Mouse (Mus musculus) MEL (cell line): ENCODE data around the gene Cpt2. TPM values are rescaled to one million over a fixed set of nuclear protein-coding genes. Genes with fewer than 3 reads are reported as not detected.

Experiments used
- DNase-seq: peaks from one replicate; pipeline ENCODE4 v3.0.0; 2011; ENCODE audit warnings: low read depth, low spot score
- H3K27ac ChIP-seq: 2 replicates; pipeline ENCODE4 v1.5.1; 2012; ENCODE audit warnings: low read depth, mild to moderate bottlenecking, control low read depth, low read length, moderate library complexity; ENCODE audit not compliant: control insufficient read depth
- H3K27me3 ChIP-seq, 2 experiments: fragments of 150-350 bp in 1 of 2; sonication (generic) in 1 of 2; 2 replicates each; pipeline ENCODE4 v1.6.1; 2012; ENCODE audit warnings: low read length in 2 of 2, mild to moderate bottlenecking in 2 of 2, improper control_type of control experiment in 1 of 2, moderate library complexity in 1 of 2; ENCODE audit not compliant: insufficient read depth in 2 of 2, control insufficient read depth in 1 of 2
- H3K36me3 ChIP-seq, 2 experiments: 2 replicates each; pipeline ENCODE4 v1.6.1; 2012 to 2014; ENCODE audit warnings: low read length in 2 of 2, improper control_type of control experiment in 1 of 2, inconsistent platforms in 1 of 2, mild to moderate bottlenecking in 1 of 2; ENCODE audit not compliant: insufficient read depth in 2 of 2, control insufficient read depth in 1 of 2
- H3K4me1 ChIP-seq, 2 experiments: fragments of 150-350 bp in 1 of 2; sonication (generic) in 1 of 2; 2 replicates each; pipeline ENCODE4 v1.6.1; 2012; ENCODE audit warnings: low read length in 2 of 2, improper control_type of control experiment in 1 of 2, mild to moderate bottlenecking in 1 of 2; ENCODE audit not compliant: insufficient read depth in 2 of 2, control insufficient read depth in 1 of 2
- H3K4me3 ChIP-seq, 2 experiments: fragments of 150-350 bp in 1 of 2; sonication (generic) in 1 of 2; 2 replicates each; pipeline ENCODE4 v1.5.1; 2012; ENCODE audit warnings: low read depth in 2 of 2, low read length in 2 of 2, mild to moderate bottlenecking in 2 of 2, moderate library complexity in 2 of 2, control low read depth in 1 of 2, improper control_type of control experiment in 1 of 2; ENCODE audit not compliant: control insufficient read depth in 1 of 2, insufficient read depth in 1 of 2
- H3K79me2 ChIP-seq: 2 replicates; pipeline ENCODE4 v1.6.1; 2012; ENCODE audit warnings: mild to moderate bottlenecking, low read length, moderate library complexity; ENCODE audit not compliant: control insufficient read depth, poor library complexity, insufficient read depth
- H3K9ac ChIP-seq: 2 replicates; pipeline ENCODE4 v1.6.1; 2012; ENCODE audit warnings: low read depth, mild to moderate bottlenecking, control low read depth, low read length, moderate library complexity; ENCODE audit not compliant: control insufficient read depth, poor library complexity, severe bottlenecking
- H3K9me3 ChIP-seq: fragments of 150-350 bp; sonication (generic); replicated peaks from 2 replicates; pipeline ENCODE4 v1.6.1; 2012; ENCODE audit warnings: mild to moderate bottlenecking, low read length, improper control_type of control experiment, moderate library complexity; ENCODE audit not compliant: insufficient read depth
- CHD2 ChIP-seq: IDR thresholded peaks from 2 replicates; pipeline ENCODE4 v1.6.1; 2011; ENCODE audit warnings: low read length, improper control_type of control experiment
- CTCF ChIP-seq, 3 experiments: IDR thresholded peaks in 2 of 3; conservative IDR thresholded peaks in 1 of 3; 2 replicates each; pipeline ENCODE4 v1.5.1; 2011 to 2012; ENCODE audit warnings: low read length in 3 of 3, low read depth in 2 of 3, mild to moderate bottlenecking in 2 of 3, improper control_type of control experiment in 1 of 3, inconsistent platforms in 1 of 3, mixed read lengths in 1 of 3, moderate library complexity in 1 of 3; ENCODE audit not compliant: control insufficient read depth in 1 of 3, insufficient read depth in 1 of 3, poor library complexity in 1 of 3, severe bottlenecking in 1 of 3
- E2F4 ChIP-seq: IDR thresholded peaks from 2 replicates; pipeline ENCODE4 v1.6.1; 2011; ENCODE audit warnings: low read depth, low read length, improper control_type of control experiment, borderline replicate concordance
- EP300 ChIP-seq, 2 experiments: IDR thresholded peaks; 2 replicates each; pipeline ENCODE4 v1.6.1; 2011; ENCODE audit warnings: improper control_type of control experiment in 2 of 2, low read length in 2 of 2, low read depth in 1 of 2, mild to moderate bottlenecking in 1 of 2
- JUND ChIP-seq: IDR thresholded peaks from 2 replicates; pipeline ENCODE4 v1.6.1; 2011; ENCODE audit warnings: low read depth, mild to moderate bottlenecking, improper control_type of control experiment, low read length
- MAZ ChIP-seq: IDR thresholded peaks from 2 replicates; pipeline ENCODE4 v1.6.1; 2012; ENCODE audit warnings: low read depth, mild to moderate bottlenecking, inconsistent platforms, low read length, improper control_type of control experiment
- MYC ChIP-seq: IDR thresholded peaks from 2 replicates; pipeline ENCODE4 v1.6.1; 2011; ENCODE audit warnings: low read depth, mild to moderate bottlenecking, low read length, improper control_type of control experiment, moderate library complexity
- NELFE ChIP-seq: IDR thresholded peaks from 2 replicates; pipeline ENCODE4 v1.6.1; 2011; ENCODE audit warnings: low read depth, low read length, improper control_type of control experiment
- POLR2A ChIP-seq, 2 experiments: IDR thresholded peaks; 2 replicates each; pipeline ENCODE4 v1.6.1; 2011 to 2012; ENCODE audit warnings: low read length in 2 of 2, mild to moderate bottlenecking in 2 of 2, control low read depth in 1 of 2, improper control_type of control experiment in 1 of 2, low read depth in 1 of 2, moderate library complexity in 1 of 2; ENCODE audit not compliant: control insufficient read depth in 1 of 2, insufficient read depth in 1 of 2, poor library complexity in 1 of 2
- POLR2AphosphoS2 ChIP-seq: IDR thresholded peaks from 2 replicates; pipeline ENCODE4 v1.6.1; 2011; ENCODE audit warnings: low read length, improper control_type of control experiment
- RAD21 ChIP-seq: IDR thresholded peaks from 2 replicates; pipeline ENCODE4 v1.6.1; 2011; ENCODE audit warnings: mild to moderate bottlenecking, low read depth, low read length, improper control_type of control experiment
- RCOR1 ChIP-seq: IDR thresholded peaks from 2 replicates; pipeline ENCODE4 v1.6.1; 2012; ENCODE audit warnings: low read depth, mild to moderate bottlenecking, inconsistent platforms, low read length, improper control_type of control experiment
- SIN3A ChIP-seq: IDR thresholded peaks from 2 replicates; pipeline ENCODE4 v1.6.1; 2012; ENCODE audit warnings: low read length, improper control_type of control experiment, inconsistent platforms
- TCF12 ChIP-seq: IDR thresholded peaks from 2 replicates; pipeline ENCODE4 v1.6.1; 2014; ENCODE audit warnings: low read depth, mild to moderate bottlenecking, inconsistent platforms, low read length, improper control_type of control experiment, moderate library complexity
- UBTF ChIP-seq: IDR thresholded peaks from 2 replicates; pipeline ENCODE4 v1.6.1; 2012; ENCODE audit warnings: low read depth, mild to moderate bottlenecking, inconsistent platforms, low read length, improper control_type of control experiment, moderate library complexity, borderline replicate concordance; ENCODE audit not compliant: insufficient read depth
- USF1 ChIP-seq: IDR thresholded peaks from 2 replicates; pipeline ENCODE4 v1.6.1; 2014; ENCODE audit warnings: low read depth, mild to moderate bottlenecking, inconsistent platforms, low read length, improper control_type of control experiment, moderate library complexity
- USF2 ChIP-seq, 2 experiments: IDR thresholded peaks; 2 replicates each; pipeline ENCODE4 v1.6.1; 2011 to 2012; ENCODE audit warnings: improper control_type of control experiment in 2 of 2, low read length in 2 of 2, borderline replicate concordance in 1 of 2, inconsistent platforms in 1 of 2, low read depth in 1 of 2, mild to moderate bottlenecking in 1 of 2; ENCODE audit not compliant: insufficient read depth in 1 of 2
- ZKSCAN1 ChIP-seq: IDR thresholded peaks from 2 replicates; pipeline ENCODE4 v1.6.1; 2012; ENCODE audit warnings: low read depth, mild to moderate bottlenecking, inconsistent platforms, low read length, improper control_type of control experiment, moderate library complexity
- ZMIZ1 ChIP-seq: IDR thresholded peaks from 2 replicates; pipeline ENCODE4 v1.6.1; 2012; ENCODE audit warnings: low read depth, mild to moderate bottlenecking, inconsistent platforms, low read length, improper control_type of control experiment, moderate library complexity
- ZNF384 ChIP-seq: IDR thresholded peaks from 2 replicates; pipeline ENCODE4 v1.6.1; 2012; ENCODE audit warnings: low read depth, mild to moderate bottlenecking, inconsistent platforms, low read length, improper control_type of control experiment
- polyA plus RNA-seq, 2 experiments: library from polyadenylated mRNA; stranded (reverse) in 1 of 2; unstranded in 1 of 2; fragments of >175 nt in 1 of 2; fragments of >200 nt in 1 of 2; gene quantifications; 2 replicates each; pipeline versions ENCODE4 v1.2.1 to v1.2.4; 2012; ENCODE audit warnings: low replicate concordance in 2 of 2, low read depth in 1 of 2; ENCODE audit not compliant: insufficient read length in 2 of 2, insufficient read depth in 1 of 2, missing spikeins in 1 of 2
- total RNA-seq: library from RNA; depleted of rRNA; stranded (reverse); fragments of 300-350 nt; gene quantifications from 2 replicates; pipeline ENCODE4 v1.2.3, GENCODE M21; 2012

Gene Cpt2
- total and polyA plus RNA-seq, 3 experiments = 14.0 to 37.6 TPM; not detected in 1

GRCm38 (mm10) chr4:107921152-107921695, 2.2 kb downstream of the Cpt2 start:
- Histone ChIP-seq H3K27ac (no peak overlapping the region), H3K9ac (no peak overlapping the region)
- peak; percentile 58 for DNase-seq
- TF ChIP-seq UBTF = no peak
- TF ChIP-seq NELFE = no peak
- no peak for TF ChIP-seq ZNF384
- no peak for TF ChIP-seq MYC
- TF ChIP-seq ZKSCAN1 = no peak
- peak in 1 of 2 experiments; percentile 11; a peak in 1 of 4 replicates for TF ChIP-seq EP300 (IDR thresholded peaks at IDR 0.05; ENCODE audit: low read depth in 1 of 2, low read length in 2 of 2)
- TF ChIP-seq POLR2AphosphoS2 = no peak
- TF ChIP-seq RAD21 = no peak
- no peak for TF ChIP-seq CHD2
- TF ChIP-seq ZMIZ1 = no peak
- TF ChIP-seq TCF12 = 0 out of 2 replicates have a peak, but pooled peaks have one; percentile 16
- TF ChIP-seq USF2 (IDR thresholded peaks at IDR 0.05; ENCODE audit: borderline replicate concordance in 1 of 2, insufficient read depth in 1 of 2, low read depth in 1 of 2, low read length in 2 of 2) = no peak
- TF ChIP-seq, all 39 proteins: peak for 2
- H3K36me3 ChIP-seq = peaks cover 0 to 37% of the 10 kb centered on the region in 2 experiments; a peak in 2 of 4 replicates
- no peaks in the 10 kb centered on the region for H3K27me3 ChIP-seq
- H3K79me2 ChIP-seq = peaks cover 3% of the 10 kb centered on the region; the same call in 1 of the 2 replicates
- H3K4me1 ChIP-seq = peaks cover 27 to 28% of the 10 kb centered on the region in 2 experiments
- no peaks in the 10 kb centered on the region for H3K9me3 ChIP-seq
- no peak overlapping the region for H3K4me3 ChIP-seq

- Histone ChIP-seq H3K9me3 (no peaks in the 10 kb centered on the region), H3K27ac (no peak overlapping the region), H3K79me2 (peaks cover 3% of the 10 kb centered on the region; the same call in 1 of the 2 replicates), H3K36me3 (peaks cover 0 to 37% of the 10 kb centered on the region in 2 experiments; a peak in 2 of 4 replicates), H3K9ac (no peak overlapping the region), H3K27me3 (no peaks in the 10 kb centered on the region), H3K4me1 (peaks cover 27 to 29% of the 10 kb centered on the region in 2 experiments), H3K4me3 (no peak overlapping the region)
- TF ChIP-seq POLR2A (IDR thresholded peaks at IDR 0.05; ENCODE audit: control insufficient read depth in 1 of 2, insufficient read depth in 1 of 2, low read depth in 1 of 2, low read length in 2 of 2, poor library complexity in 1 of 2) (no peak), SIN3A (no peak), ZKSCAN1 (no peak), JUND (no peak), E2F4 (no peak), CTCF (IDR thresholded peaks at IDR 0.05 in 2 of 3, conservative IDR thresholded peaks at IDR 0.05 in 1 of 3; ENCODE audit: control insufficient read depth in 1 of 3, insufficient read depth in 1 of 3, low read depth in 2 of 3, low read length in 3 of 3, poor library complexity in 1 of 3, severe bottlenecking in 1 of 3) (no peak), USF1 (no peak), POLR2AphosphoS2 (no peak), ZMIZ1 (no peak), RAD21 (no peak), EP300 (IDR thresholded peaks at IDR 0.05; ENCODE audit: low read depth in 1 of 2, low read length in 2 of 2) (no peak), NELFE (no peak), RCOR1 (no peak), MAZ (no peak)
- no peak for DNase-seq
Observed at GRCm38 (mm10) chr4:107920336-107920735, 3.1 kb downstream of the Cpt2 start.
